Mouse (Mus musculus): ENCODE measurements around the gene Igf2bp1. TPM values are rescaled to one million over a fixed set of nuclear protein-coding genes. Genes with fewer than 3 reads are reported as not detected.
A peak's percentile ranks its signal among the peaks of the same experiment; 100 is the strongest.

Igf2bp1 gene
- not detected in 2 replicates for total RNA-seq (2017)

DNA sequence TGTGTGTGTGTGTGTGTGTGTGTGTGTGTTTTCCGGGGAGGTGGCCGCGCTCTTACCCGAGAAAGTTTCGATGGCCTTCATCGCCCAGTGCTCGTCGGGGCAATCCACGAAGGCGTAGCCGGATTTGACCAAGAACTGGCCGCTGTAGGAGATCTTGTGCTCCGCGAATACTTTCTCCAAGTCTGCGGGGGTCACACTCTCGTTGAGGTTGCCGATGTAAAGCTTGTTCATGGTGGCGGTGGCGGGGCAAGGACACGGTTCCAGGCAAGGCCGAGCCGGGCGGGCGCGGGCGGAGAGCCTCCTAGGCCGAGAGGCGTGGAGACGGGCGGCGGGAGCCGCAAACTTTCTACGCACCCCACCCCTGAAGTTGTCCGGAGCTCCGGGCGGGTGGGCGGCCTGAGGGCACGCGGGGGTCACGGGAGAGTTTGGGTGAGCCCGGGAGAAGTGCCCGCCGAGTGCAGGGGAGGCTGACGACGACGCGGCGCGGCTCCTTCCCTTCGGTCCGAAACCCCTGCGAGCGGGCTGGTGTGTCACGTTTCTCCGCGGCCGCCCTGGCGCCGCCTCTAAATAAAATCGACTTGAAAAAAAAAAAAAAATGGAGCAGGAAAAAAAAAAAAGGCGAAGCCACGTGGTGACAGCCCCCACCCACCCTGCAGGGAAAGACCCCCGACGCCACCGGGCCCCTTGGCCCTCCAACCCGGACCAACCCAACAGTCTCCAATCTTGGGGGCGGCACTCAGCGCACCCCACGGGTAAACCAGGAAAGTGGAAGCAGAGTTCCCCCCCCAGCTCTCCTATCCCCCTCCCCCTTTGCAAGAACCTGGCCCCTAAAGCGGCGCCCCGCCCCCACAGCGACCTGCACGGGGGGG, at the start of gene Igf2bp1:
Igf2bp1 (minus strand) TSS at position 538 of the 869 bp plus-strand sequence.
- no peak for ATAC-seq (ENCODE audit: extremely low read depth, insufficient number of reproducible peaks, low FRiP score, poor library complexity, severe bottlenecking)

- ATAC-seq (ENCODE audit: extremely low read depth, insufficient number of reproducible peaks, low FRiP score, poor library complexity, severe bottlenecking), result no peak
Measured at GRCm38 (mm10) chr11:96050854-96051253, 45.1 kb upstream of the Igf2bp1 start.

DNA sequence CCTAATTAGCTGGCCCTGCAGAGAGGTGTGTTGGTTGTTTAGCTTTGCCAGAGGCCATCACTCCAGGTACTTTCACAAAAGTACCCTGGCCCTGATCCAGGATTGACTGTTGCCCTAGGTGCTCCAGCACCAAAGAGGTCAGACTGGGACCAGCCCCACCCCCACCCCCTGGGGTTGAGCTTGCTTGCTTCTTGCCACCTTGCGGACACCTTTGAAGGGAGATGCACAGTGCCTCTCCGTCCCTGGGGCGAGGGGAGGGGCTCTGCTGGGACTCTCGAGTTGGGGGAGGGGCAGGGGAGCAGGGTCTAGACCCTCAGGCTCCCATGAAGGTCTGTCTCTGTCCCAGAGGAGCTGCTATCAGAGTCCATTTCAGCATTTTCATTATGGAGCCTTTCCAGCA, 44.2 kb upstream of the Igf2bp1 start:
- no peak for ATAC-seq (ENCODE audit: extremely low read depth, insufficient number of reproducible peaks, low FRiP score, poor library complexity, severe bottlenecking)

GRCm38 (mm10) chr11:96047469-96048373, 42.0 kb upstream of the Igf2bp1 start:
- no peak for ATAC-seq (ENCODE audit: extremely low read depth, insufficient number of reproducible peaks, low FRiP score, poor library complexity, severe bottlenecking)

GRCm38 (mm10) chr11:96046793-96047192, 41.1 kb upstream of the Igf2bp1 start:
- no peak for ATAC-seq (ENCODE audit: extremely low read depth, insufficient number of reproducible peaks, low FRiP score, poor library complexity, severe bottlenecking)

DNA sequence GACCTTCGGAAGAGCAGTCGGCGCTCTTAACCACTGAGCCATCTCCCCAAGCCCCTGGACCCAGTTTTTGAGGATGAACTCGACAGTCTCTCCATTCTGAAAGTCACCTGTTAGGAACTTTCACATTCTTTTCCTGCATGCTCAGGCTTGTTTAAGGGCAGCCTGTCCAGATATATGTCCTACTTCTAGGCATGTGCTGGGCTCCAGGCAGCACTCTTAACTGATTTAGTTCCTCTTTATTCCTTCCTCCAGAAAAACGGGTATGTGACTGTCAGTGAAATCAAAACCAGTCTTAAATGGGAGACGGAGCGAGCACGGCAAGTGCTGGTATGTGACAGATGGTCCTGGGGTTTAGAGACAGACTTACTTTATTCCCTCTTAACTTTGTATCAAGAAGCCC, 40.3 kb upstream of the Igf2bp1 start:
- no peak for ATAC-seq (ENCODE audit: extremely low read depth, insufficient number of reproducible peaks, low FRiP score, poor library complexity, severe bottlenecking)

- no peak for ATAC-seq (ENCODE audit: extremely low read depth, insufficient number of reproducible peaks, low FRiP score, poor library complexity, severe bottlenecking)
Measured at GRCm38 (mm10) chr11:96044803-96045567, 39.2 kb upstream of the Igf2bp1 start.

- ATAC-seq (ENCODE audit: extremely low read depth, insufficient number of reproducible peaks, low FRiP score, poor library complexity, severe bottlenecking), result no peak
Measured at GRCm38 (mm10) chr11:96038560-96038959, 32.8 kb upstream of the Igf2bp1 start.

DNA sequence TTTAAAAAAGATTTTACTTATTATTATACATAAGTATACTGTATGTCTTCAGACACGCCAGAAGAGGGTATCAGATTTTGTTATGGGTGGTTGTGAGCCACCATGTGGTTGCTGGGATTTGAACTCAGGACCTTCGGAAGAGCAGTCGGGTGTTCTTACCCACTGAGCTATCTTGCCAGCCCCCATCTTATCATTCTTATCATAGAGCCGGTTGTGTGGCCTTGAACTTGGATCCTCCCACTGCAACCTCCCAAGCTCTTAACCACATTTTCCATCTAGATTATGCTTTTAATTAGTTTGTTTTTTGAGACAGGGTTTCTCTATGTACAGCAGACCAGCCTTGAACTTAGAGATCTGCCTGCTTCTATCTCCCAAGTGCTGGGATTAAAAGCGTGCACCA, 31.8 kb upstream of the Igf2bp1 start:
- no peak for ATAC-seq (ENCODE audit: extremely low read depth, insufficient number of reproducible peaks, low FRiP score, poor library complexity, severe bottlenecking)

GRCm38 (mm10) chr11:96035133-96035532, 29.4 kb upstream of the Igf2bp1 start:
- ATAC-seq (ENCODE audit: extremely low read depth, insufficient number of reproducible peaks, low FRiP score, poor library complexity, severe bottlenecking), result no peak

DNA sequence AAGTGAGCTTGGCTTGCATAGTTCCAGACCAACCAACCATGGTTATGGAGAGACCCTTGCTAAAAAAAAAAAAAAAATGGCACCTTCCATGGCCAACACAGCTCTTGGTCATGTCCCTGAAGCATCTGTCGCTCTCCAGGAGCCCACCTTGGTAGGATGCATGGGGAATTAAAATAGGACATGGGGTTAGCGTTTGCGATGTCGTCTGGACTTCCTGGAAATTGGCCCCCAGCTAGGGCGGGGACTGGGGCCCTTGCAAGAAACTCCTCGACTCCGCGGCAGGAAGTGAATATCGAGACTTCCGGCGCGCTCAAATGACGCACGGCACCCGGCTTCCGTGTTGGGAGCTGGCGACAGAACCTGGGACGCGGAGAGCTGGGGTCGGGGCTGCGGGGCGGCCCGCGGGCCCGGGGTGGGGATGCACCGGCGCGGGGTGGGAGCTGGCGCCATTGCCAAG, 28.9 kb upstream of the Igf2bp1 start, which contains the start of gene Snf8:
Snf8 (plus strand) TSS at position 290 of the 457 bp plus-strand sequence.
- peak; percentile 95 for ATAC-seq (ENCODE audit: extremely low read depth, insufficient number of reproducible peaks, low FRiP score, poor library complexity, severe bottlenecking)

- no peak for ATAC-seq (ENCODE audit: extremely low read depth, insufficient number of reproducible peaks, low FRiP score, poor library complexity, severe bottlenecking)
Measured at GRCm38 (mm10) chr11:96034116-96034515, 28.4 kb upstream of the Igf2bp1 start.

GRCm38 (mm10) chr11:96033264-96033663, 27.5 kb upstream of the Igf2bp1 start:
- no peak for ATAC-seq (ENCODE audit: extremely low read depth, insufficient number of reproducible peaks, low FRiP score, poor library complexity, severe bottlenecking)

GRCm38 (mm10) chr11:96031701-96032100, 26.0 kb upstream of the Igf2bp1 start:
- ATAC-seq (ENCODE audit: extremely low read depth, insufficient number of reproducible peaks, low FRiP score, poor library complexity, severe bottlenecking), result no peak

GRCm38 (mm10) chr11:96030571-96030970, 24.8 kb upstream of the Igf2bp1 start:
- ATAC-seq (ENCODE audit: extremely low read depth, insufficient number of reproducible peaks, low FRiP score, poor library complexity, severe bottlenecking), result no peak

- ATAC-seq (ENCODE audit: extremely low read depth, insufficient number of reproducible peaks, low FRiP score, poor library complexity, severe bottlenecking), result no peak
Measured at GRCm38 (mm10) chr11:96028130-96028529, 22.4 kb upstream of the Igf2bp1 start.

GRCm38 (mm10) chr11:96020622-96021021, 14.9 kb upstream of the Igf2bp1 start:
- no peak for ATAC-seq (ENCODE audit: extremely low read depth, insufficient number of reproducible peaks, low FRiP score, poor library complexity, severe bottlenecking)

GRCm38 (mm10) chr11:96017941-96018351, 12.2 kb upstream of the Igf2bp1 start:
- no peak for ATAC-seq (ENCODE audit: extremely low read depth, insufficient number of reproducible peaks, low FRiP score, poor library complexity, severe bottlenecking)

DNA sequence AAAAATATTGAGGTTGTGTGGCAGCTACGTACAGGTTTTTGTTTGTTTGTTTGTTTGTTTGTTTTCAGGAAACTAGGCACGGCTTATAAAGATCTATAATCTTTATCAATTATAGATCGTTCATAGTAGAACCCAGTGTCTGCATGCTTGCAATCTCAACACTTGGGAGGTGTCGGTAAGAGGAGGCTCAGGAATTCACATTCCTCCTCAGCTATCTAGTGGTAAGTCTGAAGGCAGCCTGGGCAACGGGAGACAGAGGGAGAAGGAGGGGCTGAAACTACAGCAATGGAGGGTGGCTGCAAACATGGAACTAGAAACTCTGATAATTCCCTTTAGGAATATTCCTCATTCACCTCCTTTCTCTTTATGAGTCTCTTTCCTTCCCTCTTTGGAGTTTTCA, 9.7 kb upstream of the Igf2bp1 start:
- ATAC-seq (ENCODE audit: extremely low read depth, insufficient number of reproducible peaks, low FRiP score, poor library complexity, severe bottlenecking), result no peak

Data from neutrophil, adult 5-6 weeks (primary cell).